Mouse (Mus musculus): ENCODE results near the gene En2. TPM values are rescaled to one million over a fixed set of nuclear protein-coding genes. Genes with fewer than 3 reads are reported as not detected.

En2 gene
- polyA plus RNA-seq, 1 experiment, result not detected

DNA sequence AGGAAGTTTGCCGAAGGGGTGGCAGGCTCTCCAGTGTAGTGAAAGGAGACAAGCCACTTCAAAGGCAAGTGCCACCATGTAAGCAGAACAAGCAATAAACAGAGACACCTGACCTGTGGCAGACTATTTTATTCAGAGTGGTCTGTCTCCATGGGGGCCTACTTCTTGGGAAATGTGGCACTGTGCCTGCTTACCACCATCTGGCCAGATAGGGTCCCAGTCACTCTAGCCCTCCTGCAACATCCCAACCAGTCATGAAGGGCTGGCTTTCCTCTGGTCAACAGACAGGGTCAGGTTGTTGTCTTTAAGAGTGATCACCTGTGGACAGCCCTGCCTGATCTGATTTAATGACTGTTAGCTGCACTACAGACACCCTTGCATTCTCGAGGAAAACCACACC lies 30.0 kb downstream of the En2 start:
- no peak overlapping the region for H3K27ac ChIP-seq (replicated peaks; ENCODE audit: low read depth, low read length)
- H3K4me1 ChIP-seq (ENCODE audit: control insufficient read depth, insufficient read depth, insufficient read length, low read length), result no peaks in the 10 kb centered on the region
- H3K4me3 ChIP-seq (ENCODE audit: insufficient read depth, low read depth, low read length), result no peak overlapping the region

DNA sequence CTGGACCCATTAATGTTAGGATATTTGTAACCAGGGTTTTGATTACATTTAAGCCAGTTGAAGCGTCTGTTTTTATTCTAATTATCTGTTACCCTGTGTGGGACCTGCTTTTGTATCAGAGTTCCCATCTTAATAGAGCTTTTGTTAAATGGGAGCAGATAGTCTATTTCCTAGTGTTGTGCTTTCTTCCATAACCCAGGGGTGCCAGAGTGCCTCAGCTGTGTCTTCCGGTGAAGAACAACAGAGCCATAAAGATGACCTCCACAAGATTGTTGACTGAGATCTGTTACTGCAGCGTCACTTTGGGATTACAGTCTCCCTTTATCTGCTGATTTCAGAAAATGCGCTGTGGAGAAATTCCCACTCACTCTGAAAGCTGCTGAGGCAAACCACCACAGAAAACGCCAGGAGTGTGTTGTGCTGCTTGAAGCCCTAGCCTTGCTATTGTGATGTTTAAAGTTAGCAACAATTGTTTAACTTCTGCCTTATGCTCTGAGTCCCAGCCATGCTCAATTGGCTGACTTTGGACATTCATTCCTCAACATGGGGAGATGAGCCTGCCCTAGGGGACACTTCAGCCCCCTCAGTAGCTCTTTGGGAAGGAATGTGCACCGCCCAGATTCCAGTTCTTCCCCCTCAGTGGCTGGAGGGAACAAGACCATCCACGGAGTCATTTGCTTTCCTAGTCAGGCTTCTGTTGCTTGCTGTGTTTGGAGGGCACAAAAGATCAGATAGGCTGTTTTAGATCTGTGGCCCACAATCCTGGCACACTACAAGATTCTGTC lies 33.8 kb downstream of the En2 start:
- H3K4me1 ChIP-seq (ENCODE audit: control insufficient read depth, insufficient read depth, insufficient read length, low read length), result no peaks in the 10 kb centered on the region
- no peak overlapping the region for H3K4me3 ChIP-seq (ENCODE audit: insufficient read depth, low read depth, low read length)
- H3K27ac ChIP-seq (replicated peaks; ENCODE audit: low read depth, low read length), result no peak overlapping the region

DNA sequence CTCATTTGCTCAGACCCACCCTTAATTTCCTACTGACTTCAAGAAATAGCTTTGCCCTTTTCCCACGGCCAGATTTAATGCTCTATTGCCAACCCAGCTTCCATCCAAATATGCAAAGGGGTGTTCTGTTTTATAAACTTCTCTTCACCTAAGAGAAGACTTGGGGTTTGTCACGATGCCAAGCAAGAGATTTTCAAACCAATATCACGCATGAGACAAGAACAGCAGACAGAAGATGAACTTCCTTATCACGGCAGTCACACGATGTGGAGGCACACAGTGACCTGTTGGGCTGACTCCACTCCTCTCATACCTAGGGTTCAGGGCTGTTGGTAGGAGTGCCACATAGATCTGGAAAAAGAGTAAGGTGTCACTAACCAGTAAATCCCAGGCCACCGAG lies 37.6 kb downstream of the En2 start:
- H3K4me3 ChIP-seq (ENCODE audit: insufficient read depth, low read depth, low read length), result no peak overlapping the region
- H3K27ac ChIP-seq (replicated peaks; ENCODE audit: low read depth, low read length), result no peak overlapping the region
- no peaks in the 10 kb centered on the region for H3K4me1 ChIP-seq (ENCODE audit: control insufficient read depth, insufficient read depth, insufficient read length, low read length)

DNA sequence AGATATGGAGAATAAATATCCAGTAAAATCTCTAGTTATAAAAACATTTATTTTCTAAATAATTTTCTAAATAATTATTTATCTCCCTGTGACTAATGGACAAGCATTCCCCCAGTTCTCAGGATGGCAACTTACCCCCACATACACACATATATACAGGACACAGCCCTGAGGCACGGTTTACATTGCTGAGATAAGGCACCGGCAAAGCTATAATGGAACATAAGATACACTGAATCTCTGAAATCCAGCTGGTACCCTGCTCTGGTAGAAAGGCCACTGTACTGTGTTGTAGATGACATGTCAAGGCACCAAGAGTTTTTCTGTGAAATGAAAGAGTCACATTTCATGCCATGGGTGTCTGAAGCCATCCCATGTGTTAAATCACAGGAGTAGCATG lies 39.2 kb downstream of the En2 start:
- Histone ChIP-seq H3K27ac (replicated peaks; ENCODE audit: low read depth, low read length) (no peak overlapping the region), H3K4me3 (ENCODE audit: insufficient read depth, low read depth, low read length) (no peak overlapping the region), H3K4me1 (ENCODE audit: control insufficient read depth, insufficient read depth, insufficient read length, low read length) (no peaks in the 10 kb centered on the region)

- Histone ChIP-seq H3K4me1 (ENCODE audit: control insufficient read depth, insufficient read depth, insufficient read length, low read length) (no peaks in the 10 kb centered on the region), H3K27ac (replicated peaks; ENCODE audit: low read depth, low read length) (no peak overlapping the region), H3K4me3 (ENCODE audit: insufficient read depth, low read depth, low read length) (no peak overlapping the region)
Measured at GRCm38 (mm10) chr5:28206448-28206847, 41.0 kb downstream of the En2 start.

DNA sequence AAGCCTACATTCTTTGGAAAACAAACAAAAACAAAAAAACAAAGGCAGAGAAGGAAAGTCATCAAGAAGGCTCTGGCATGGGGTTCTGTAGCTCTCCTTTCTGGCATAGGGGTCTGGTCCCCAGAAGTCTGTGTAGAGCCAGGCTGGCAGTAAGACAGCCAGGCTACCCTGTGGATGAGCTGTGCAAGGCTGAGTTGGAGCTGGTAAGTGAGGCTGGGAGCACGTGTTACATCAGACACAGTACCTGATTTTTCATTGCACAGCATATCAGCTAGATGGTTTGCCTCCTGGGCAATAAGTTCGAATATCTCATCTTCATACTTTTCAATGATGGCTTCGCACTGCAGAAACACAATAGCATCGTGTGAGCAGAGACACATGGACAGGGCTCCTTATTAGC lies 41.5 kb downstream of the En2 start:
- H3K27ac ChIP-seq (replicated peaks; ENCODE audit: low read depth, low read length), result no peak overlapping the region
- H3K4me3 ChIP-seq (ENCODE audit: insufficient read depth, low read depth, low read length), result no peak overlapping the region
- H3K4me1 ChIP-seq (ENCODE audit: control insufficient read depth, insufficient read depth, insufficient read length, low read length), result no peaks in the 10 kb centered on the region

- Histone ChIP-seq H3K27ac (replicated peaks; ENCODE audit: low read depth, low read length) (no peak overlapping the region), H3K4me3 (ENCODE audit: insufficient read depth, low read depth, low read length) (no peak overlapping the region)
Measured at GRCm38 (mm10) chr5:28208726-28209520, 43.4 kb downstream of the En2 start.

GRCm38 (mm10) chr5:28209549-28210431 lies 44.3 kb downstream of the En2 start:
- Histone ChIP-seq H3K27ac (replicated peaks; ENCODE audit: low read depth, low read length) (no peak overlapping the region), H3K4me3 (ENCODE audit: insufficient read depth, low read depth, low read length) (no peak overlapping the region; the same call in 1 of the 2 replicates), H3K4me1 (ENCODE audit: control insufficient read depth, insufficient read depth, insufficient read length, low read length) (no peaks in the 10 kb centered on the region)

More at GRCm38 (mm10) chr5:28208726-28209520, 43.4 kb downstream of the En2 start:
- H3K4me1 ChIP-seq (ENCODE audit: control insufficient read depth, insufficient read depth, insufficient read length, low read length), result no peaks in the 10 kb centered on the region

- H3K4me1 ChIP-seq (ENCODE audit: control insufficient read depth, insufficient read depth, insufficient read length, low read length), result no peaks in the 10 kb centered on the region
- H3K4me3 ChIP-seq (ENCODE audit: insufficient read depth, low read depth, low read length), result no peak overlapping the region
- no peak overlapping the region for H3K27ac ChIP-seq (replicated peaks; ENCODE audit: low read depth, low read length)
Measured at GRCm38 (mm10) chr5:28210591-28211550, 45.4 kb downstream of the En2 start.

- H3K4me3 ChIP-seq (ENCODE audit: insufficient read depth, low read depth, low read length), result no peak overlapping the region
- no peaks in the 10 kb centered on the region for H3K4me1 ChIP-seq (ENCODE audit: control insufficient read depth, insufficient read depth, insufficient read length, low read length)
- no peak overlapping the region for H3K27ac ChIP-seq (replicated peaks; ENCODE audit: low read depth, low read length)
Measured at GRCm38 (mm10) chr5:28211651-28212310, 46.3 kb downstream of the En2 start.

DNA sequence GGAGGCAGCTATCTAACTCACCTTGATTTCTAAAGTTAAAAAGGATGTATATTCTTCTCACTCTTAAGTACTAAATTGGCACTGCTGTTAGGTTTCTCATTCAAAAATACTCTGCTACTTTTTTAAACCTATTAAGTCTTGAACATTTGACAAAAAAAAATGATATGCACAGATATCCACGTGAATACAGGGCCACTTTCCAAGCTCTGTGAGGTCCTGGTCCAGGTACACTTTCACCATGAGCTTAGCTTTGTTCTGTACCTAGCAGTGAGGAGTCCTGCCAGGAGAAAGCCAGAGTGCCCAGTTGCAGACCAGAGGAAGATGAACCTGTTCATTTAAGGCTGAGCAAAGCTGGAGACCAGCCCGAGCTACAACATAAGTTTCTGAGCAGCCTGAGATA lies 47.9 kb downstream of the En2 start:
- Histone ChIP-seq H3K4me1 (ENCODE audit: control insufficient read depth, insufficient read depth, insufficient read length, low read length) (no peaks in the 10 kb centered on the region), H3K4me3 (ENCODE audit: insufficient read depth, low read depth, low read length) (no peak overlapping the region), H3K27ac (replicated peaks; ENCODE audit: low read depth, low read length) (no peak overlapping the region)

DNA sequence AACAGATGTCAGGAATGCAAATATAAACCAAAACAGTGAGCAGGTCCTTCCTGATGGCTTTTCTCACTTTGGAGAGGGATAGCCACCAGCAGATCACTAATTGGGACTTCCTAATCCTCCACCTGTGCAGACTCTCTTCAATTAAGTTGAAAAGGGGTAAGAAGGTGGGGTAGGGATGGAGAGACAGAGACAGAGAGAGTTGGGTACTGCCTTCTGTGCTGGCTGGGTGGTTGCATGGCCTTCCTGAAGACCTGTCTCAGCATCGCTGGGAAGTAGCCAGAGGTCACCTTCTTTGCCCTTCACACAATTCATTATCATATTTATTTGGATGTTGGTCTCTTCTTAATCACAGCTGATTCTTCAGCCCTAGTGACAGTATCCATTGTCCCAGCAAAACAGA lies 54.1 kb downstream of the En2 start:
- Histone ChIP-seq H3K4me1 (ENCODE audit: control insufficient read depth, insufficient read depth, insufficient read length, low read length) (no peaks in the 10 kb centered on the region), H3K4me3 (ENCODE audit: insufficient read depth, low read depth, low read length) (no peak overlapping the region), H3K27ac (replicated peaks; ENCODE audit: low read depth, low read length) (no peak overlapping the region)

Measured in brown adipose tissue, adult 24 weeks (tissue).